Mouse (Mus musculus) G1E-ER4 (cell line): ENCODE data around the gene Socs5. TPM values are rescaled to one million over a fixed set of nuclear protein-coding genes. Genes with fewer than 3 reads are reported as not detected.

Experiments used
- GATA1 ChIP-seq: IDR thresholded peaks from one replicate; pipeline ENCODE4 v1.8.0; 2012; ENCODE audit warnings: low read length, inconsistent platforms
- polyA plus RNA-seq: library from polyadenylated mRNA; stranded (reverse); fragments of >175 nt; gene quantifications from 2 replicates; pipeline ENCODE4 v1.2.3, GENCODE M21; 2012

Gene Socs5
- polyA plus RNA-seq, 1 experiment = 15.4 TPM

- TF ChIP-seq GATA1 = no peak
Measured at GRCm38 (mm10) chr17:87178596-87179590, 71.4 kb downstream of the Socs5 start.

- no peak for TF ChIP-seq GATA1
Measured at GRCm38 (mm10) chr17:87179939-87180550, 72.6 kb downstream of the Socs5 start.

- TF ChIP-seq GATA1 = peak; percentile 44
Measured at GRCm38 (mm10) chr17:87181683-87182346, 74.3 kb downstream of the Socs5 start.

GRCm38 (mm10) chr17:87185461-87186066, 78.1 kb downstream of the Socs5 start:
- no peak for TF ChIP-seq GATA1

GRCm38 (mm10) chr17:87187005-87187404, 79.5 kb downstream of the Socs5 start:
- TF ChIP-seq GATA1 = no peak

Other genes with a start within 250 kb of the Socs5 start
- gene Tmem247, start 190.3 kb upstream of the Socs5 start, polyA plus RNA-seq = not detected in 2 replicates
- gene Atp6v1e2, start 159.8 kb upstream of the Socs5 start, polyA plus RNA-seq = not detected in 2 replicates
- gene Rhoq, start 144.6 kb upstream of the Socs5 start, polyA plus RNA-seq = not detected in 2 replicates
- gene Pigf, start 82.3 kb upstream of the Socs5 start, polyA plus RNA-seq = 2.2 and 3.7 TPM in 2 replicates
- 2.2 and 3.1 TPM in 2 replicates for gene Cript, start 82.1 kb upstream of the Socs5 start, polyA plus RNA-seq
- 2.2 and 7.4 TPM in 2 replicates for gene Mcfd2, start 158.3 kb downstream of the Socs5 start, polyA plus RNA-seq
- gene Ttc7, start 175.2 kb downstream of the Socs5 start, polyA plus RNA-seq = 31.2 and 36.6 TPM in 2 replicates